Mouse (Mus musculus) frontal cortex, postnatal 36 days (tissue): ENCODE results near the gene Pygl.

ENCODE experiments used
- DNase-seq, 2 experiments: peaks; one replicate each; pipeline ENCODE4 v3.0.0; 2022; ENCODE audit warnings: low spot score in 2 of 2

Gene Pygl

DNA sequence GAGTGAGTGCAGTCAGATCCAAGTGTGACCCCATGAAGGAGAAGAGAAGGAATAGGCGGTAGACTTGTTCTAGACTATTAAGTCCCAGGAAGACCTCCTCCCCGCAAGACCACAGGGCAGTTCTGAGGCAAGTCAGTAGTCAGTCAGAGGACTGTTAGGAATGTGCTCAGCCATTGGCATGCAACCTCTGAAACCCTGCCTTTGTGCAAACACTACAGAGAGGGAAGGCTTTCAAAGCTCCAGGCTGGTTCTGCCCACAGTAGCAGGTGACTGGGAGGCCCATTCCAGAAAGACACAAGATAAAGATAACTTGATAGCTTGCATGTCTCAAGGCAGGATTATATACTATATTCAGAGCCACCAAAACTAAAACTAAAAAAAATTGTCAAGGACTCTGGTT, at the start of gene Pygl:
TSS of gene Pygl (minus strand) at position 195 of the 400 bp plus-strand sequence.
- DNase-seq: no peak

DNA sequence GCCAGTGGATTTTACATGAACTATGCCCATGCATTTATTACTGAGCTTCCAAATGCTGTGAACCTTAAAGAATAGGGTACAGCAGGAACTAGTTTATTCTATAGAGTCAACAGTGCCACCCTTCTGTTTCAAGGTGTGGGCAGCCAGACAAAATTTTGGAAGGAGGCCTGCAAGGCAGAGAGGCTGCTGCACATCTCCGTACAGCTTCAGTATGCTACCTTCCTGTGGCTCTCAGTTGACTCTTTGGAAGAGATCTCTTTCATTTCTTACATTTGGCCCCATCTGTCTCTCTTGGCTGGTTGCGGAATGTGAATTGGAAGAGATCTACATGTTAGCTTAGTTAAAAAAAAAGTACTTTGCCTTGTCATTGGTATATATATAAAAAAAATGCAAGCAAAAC, 49.6 kb upstream of the Pygl start:
- DNase-seq: no peak

DNA sequence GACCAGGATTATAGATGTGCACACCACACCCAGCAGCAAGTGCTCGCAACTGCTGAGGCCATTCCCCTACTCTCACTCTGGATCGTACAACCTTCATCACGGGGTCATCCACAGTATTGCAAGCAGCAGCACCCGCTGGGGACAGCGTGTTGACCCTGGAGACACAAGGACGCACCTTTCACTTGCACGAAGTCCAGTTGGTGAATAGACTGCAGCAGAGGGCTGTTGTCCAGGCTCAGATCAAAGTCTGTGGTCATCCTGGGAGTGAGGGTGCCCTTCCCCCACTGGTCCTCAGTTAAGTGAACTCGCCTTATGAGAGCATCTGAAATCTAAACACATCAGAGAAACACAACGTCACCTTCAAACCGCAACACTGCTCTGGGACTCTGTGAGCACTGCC, 49.1 kb upstream of the Pygl start:
- DNase-seq: no peak

DNA sequence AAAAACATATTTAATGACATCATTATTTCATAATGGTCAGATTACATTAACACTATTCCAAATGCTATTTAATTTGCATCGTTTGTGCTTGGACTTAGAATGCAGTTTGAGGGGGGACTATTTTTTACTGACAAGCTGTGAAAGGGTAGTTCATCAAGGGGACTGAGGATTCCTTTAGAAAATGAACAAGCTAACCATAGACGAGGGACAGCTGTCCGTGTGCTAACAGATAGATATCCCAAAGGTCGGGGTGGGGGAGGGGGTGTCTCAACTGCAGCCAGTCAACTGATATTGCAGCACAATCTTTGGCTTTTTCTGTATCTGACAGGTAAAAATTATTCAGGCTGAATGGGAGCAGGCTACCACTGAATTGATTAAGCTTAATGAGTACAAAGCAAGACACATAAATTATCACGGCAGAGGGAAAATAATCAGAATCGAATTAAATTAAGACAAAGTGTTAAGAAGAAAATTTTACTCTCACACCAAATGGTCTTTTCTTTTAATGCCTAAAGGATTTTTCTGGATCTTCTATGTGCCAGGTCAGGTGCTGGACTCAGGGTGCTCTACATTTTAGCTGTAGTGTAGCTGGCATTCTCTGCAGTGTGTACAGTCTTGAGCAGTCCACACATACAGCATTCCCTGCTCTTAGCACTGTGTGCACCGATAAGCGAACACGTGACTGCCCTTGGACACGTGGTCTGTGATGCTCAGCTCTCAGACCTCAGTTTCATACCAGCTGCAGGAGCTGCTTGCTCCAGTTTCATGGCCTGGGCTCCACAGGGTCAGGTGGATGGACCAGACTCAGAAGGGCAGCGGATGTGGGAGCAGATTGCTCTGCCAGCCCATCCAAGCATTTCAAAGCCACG, 46.0 kb upstream of the Pygl start:
- DNase-seq: no peak

DNA sequence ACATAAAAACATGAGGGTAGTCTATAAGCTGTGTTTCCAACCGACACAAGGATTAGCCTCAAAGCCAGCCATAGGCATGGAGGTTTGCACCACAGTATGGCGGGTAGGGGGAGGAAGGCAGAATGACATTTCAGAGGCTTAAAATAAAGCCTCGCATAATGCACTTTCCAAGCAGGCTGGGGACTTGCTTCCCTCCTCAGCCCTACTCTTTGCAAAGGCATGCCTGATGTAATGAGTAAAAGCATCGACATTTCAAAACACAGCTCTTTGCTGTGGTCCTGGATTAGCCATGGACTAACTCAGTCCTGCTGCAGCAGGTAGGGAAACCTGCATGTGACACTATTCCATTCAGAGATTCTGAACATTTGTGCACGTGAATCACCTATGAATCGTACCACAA, 38.4 kb upstream of the Pygl start:
- no peak for DNase-seq

DNA sequence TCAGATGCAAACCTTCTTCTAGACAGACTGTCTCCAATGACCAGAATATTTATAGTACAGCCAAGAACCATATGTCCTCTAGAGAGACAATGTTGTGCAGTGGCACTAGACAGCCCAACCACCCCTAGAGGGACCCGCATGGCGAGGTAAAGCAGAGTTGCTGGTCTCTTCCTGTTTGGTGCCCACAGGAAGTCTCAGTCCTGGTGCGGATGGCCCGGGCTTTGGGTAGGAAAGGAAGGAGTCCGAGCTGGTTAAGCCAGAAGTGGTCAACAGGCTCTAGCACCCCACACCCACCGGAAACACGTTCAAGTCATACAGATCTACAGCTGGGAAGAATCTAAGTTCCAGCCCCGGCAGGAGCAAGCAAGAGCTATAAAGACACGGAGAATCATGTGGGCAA, 36.0 kb upstream of the Pygl start:
- DNase-seq: no peak

DNA sequence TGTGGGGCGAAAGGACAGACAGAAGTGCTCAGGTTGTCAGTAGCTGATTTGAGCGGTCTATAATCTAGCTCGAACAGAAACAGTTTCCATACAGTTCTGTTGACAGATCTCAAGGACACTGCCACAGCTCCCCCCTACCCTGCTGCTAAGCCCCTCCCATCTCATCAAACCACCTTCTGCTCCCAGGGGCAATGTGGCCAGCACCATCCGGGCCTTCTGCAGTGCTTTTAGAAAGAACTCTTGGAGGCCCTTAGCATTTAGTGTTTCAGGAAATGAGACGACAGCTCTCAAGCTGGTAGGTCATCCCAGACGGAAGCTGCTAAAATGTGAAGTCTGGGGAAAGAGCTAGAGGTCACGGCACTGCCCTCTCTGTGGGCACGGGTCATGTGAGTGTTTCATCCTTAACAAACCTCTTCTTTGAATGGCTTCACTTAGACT, 35.2 kb upstream of the Pygl start:
- no peak for DNase-seq

DNA sequence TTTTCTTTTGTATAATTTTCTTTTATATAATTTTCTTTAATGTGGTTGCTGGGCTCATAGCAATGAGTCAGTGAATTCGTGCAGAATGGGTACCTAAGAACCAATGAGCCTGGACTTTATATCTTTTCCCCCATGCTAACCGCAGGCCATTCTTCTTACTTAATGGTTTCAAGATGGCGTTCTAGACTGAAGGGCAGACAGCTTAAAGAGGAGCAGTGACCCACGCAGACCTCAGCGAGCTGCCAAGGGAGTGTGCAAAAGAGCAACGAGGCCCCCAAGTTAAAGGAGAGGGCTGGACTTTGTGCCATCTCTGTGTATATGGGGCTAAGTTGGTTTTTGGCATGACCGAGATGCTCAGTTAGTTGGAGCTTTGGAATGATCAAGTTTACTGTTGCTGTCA, 32.4 kb upstream of the Pygl start:
- no peak for DNase-seq

DNA sequence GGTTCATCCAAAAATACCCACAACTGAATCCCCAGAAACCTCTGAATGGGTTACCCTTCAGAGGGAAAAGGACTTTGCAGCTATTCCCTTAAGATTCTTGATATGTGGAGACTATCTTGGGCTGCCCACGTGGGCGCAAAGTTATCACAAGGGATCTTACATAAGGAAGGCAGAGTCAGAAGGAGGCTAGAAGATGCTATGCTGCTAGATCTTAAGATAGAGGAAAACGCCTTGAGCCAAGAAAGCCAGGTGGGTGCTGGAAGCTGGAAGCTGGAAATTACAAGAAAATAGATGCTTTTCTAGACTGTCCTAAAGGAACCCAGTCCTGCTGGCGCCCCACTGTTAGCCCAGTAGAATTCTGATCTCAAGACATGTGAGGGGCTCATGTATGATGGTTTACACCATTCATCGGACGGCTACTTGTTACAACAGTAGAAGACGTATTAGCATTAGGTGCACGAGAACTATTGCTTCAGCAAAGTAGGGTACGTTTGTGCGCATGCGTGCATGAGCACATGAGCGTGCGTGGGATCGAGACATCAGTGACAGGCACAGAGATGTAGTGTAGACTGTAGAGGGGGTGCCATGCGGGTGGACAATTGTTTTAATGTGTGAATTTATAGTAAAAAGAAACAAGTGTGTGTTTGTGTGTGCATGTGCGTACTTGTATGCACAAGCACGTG, 31.1 kb upstream of the Pygl start:
- DNase-seq: peak; percentile 62 to 88

DNA sequence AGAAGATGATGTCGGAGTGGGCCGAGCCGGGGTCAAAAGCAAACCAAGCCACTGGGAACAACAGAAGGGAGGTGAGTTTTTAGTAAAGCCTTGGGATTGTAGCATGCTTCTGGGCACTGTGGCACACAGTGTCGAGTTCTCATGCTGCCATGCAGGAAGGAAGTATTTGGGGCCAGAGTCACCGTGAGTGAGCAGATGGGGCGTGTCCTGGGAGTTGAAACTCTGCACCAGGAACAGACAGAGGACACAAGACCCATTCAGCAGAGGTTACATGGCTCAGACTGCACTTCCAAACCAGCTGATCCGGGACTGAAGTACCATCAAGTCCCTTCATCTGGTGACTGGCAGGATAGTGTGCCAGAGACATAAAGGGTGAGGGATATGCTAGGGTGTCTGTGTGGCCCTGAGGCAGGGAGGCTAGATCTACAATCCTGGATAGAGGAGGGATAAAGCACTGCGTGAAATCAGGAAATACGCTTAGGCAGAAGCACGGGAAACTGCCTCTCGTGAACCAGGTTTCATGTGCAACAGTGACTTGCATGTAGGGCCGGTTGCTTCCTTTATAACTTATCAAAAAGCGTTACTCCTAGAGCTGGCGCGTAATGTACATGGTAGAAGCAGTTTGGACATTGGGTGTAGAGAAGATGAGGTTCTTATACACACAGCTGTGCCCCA, 20.1 kb upstream of the Pygl start:
- no peak for DNase-seq

DNA sequence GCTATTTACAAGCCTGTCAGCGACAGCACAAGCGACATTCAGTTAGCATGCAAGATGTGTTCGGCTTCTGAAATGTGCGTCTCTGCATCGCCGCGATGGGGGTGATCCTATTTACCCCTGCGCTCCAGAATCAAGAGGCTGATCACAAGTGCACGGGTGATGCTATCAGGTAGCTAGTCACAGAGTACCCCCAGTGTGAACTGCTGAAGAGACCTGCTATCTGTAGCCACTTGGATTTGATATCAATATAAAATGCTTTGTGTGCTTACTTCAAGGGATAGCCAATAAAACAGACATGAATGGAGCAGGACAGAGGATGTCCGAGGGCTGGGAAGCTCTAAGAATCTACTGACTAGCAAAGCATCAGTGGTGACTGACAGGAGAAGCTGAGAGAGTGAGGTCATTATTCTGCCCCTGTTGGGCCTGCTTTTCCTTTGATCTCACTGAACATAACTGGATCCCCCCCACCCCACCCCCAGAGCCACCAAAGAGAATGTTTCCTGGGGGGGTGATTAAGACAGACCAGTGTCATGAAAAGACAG, 18.4 kb upstream of the Pygl start:
- DNase-seq: no peak

DNA sequence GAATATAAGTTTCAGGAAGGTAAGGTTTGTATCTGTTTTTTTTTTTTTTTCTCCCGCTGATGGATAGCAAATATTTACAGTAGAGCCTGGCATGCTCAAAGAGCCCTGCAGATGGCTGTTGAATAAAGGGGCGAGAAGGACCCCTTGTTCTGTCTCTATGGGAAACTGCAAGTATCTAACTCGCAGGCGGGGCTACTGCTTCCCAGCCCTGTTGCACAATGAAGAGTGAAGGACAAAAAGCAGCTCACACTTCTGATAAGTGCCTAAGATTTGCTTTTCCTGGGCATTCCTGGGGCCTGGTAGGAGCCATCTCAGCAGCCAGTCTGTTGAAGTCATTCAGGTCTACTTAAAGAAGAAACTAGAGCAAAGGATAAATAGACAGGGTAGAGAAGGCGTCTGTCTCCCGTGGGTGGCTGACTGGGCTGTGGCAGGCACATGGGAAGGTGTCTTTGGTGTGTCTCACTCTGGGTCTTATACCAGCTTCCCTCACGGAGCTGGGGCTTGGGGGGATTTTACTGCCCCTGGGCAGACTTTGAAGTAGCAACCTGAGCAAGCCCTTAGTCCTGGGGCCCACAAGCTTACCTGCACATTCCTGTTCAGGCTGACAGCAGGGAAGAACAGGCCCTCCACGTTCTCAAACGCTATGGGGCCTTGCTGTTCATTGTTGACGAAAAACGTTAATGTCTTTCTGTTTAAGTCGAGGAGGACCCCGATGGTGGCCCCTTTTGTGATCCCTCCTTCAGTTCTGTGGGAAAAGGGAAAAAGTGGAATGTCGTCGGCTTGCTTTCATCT, 16.6 kb upstream of the Pygl start:
- DNase-seq: no peak

DNA sequence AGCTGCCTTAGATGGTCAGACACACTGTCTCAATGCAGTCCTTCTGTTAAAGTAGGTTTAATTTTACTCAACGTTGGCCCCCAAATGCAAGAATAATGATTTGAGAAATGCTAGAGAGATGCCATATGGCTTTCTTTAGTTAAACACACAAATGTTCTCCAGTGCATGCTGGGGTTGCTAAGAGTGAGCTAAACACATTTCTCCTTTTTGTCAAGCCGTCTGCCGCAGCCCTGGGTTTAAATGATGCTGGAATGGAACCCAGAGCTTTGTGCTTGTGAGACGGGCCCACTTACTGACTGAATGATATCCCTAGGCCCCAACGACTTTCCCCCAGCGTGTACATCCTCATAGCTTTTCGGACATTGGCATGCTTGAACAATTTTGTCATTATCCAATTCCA, 11.3 kb upstream of the Pygl start:
- DNase-seq: peak in 1 of 2 experiments; percentile 56

DNA sequence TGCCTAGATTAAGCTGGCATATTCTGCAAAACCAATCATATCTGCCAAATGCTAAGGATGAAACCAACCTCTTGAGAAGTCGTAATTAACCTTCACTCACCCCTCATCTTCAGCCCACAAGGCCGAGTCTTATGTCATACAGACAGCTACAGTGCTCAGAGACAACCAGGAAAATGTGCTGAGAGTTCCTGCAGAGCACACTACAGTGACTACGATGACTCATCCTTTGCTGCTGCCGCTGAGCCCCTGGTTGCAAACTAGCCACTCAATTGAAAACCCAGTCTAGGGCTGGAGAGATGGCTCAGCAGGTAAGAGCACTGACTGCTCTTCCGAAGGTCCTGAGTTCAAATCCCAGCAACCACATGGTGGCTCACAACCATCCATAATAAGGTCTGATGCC, 8.5 kb upstream of the Pygl start:
- DNase-seq: no peak

DNA sequence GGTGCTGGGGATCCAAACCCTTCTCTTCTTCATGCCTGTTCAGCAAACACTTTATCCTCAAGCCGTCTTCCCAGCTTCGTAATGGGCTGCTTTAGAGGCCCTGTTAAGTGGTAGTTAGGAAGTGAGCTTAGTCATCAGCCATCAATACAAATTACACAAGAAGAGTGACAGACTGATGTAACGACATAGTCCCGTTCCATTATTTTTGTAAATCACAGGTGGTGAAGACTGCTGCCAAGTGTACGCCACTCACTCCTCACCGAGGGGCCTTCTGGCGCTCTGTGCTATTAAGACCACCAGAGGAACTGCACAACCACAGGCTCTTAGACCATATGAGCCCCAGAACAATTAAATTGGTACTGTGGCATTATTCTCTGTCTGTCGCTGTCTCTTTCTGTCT, 7.3 kb upstream of the Pygl start:
- no peak for DNase-seq

DNA sequence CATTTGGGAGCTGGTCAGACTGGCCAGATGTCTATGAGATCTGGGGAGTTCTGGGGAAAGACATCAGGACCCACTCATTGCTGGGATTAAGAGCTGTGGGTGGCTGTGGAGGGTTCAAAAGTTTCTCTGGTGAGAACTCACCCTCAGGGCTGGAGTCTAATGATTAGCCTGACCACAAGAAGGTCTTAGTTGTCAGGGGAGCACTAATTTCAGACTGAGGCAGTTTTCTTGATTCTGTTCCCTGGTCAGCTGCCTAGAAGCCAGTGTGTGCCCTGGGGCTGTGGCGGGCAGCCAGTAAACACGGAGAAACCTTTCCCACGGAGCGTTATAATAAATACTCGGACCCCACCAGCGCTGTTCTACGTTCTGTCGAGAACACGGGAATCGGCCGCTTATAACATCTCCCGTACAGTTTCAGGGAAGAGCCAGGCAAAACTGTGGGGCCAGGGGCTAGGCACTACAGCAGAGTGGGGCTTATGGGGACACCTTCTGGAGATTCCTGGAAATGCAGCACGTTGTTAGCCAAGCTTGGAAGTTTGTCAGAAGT, 3.7 kb upstream of the Pygl start:
- peak in 1 of 2 experiments; percentile 72 for DNase-seq

DNA sequence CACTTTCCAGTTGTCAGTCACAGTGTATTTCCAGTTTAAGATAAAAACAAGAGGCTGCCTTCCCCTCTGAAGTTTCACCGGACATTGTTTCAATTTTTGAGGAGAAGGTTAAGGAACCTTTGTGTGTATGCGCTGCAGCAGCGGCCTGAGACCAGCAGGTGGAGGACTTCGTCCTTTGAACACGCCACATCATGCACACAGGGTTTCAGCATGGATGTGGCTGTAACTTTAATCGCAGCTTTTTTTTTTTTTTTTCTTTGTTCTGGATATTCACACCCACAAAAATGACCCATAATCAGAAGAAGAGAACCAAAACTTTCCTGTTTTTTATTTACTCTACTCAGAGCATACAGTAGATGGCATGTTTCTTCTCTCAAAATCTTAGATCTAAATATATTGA, 3.1 kb upstream of the Pygl start:
- no peak for DNase-seq

DNA sequence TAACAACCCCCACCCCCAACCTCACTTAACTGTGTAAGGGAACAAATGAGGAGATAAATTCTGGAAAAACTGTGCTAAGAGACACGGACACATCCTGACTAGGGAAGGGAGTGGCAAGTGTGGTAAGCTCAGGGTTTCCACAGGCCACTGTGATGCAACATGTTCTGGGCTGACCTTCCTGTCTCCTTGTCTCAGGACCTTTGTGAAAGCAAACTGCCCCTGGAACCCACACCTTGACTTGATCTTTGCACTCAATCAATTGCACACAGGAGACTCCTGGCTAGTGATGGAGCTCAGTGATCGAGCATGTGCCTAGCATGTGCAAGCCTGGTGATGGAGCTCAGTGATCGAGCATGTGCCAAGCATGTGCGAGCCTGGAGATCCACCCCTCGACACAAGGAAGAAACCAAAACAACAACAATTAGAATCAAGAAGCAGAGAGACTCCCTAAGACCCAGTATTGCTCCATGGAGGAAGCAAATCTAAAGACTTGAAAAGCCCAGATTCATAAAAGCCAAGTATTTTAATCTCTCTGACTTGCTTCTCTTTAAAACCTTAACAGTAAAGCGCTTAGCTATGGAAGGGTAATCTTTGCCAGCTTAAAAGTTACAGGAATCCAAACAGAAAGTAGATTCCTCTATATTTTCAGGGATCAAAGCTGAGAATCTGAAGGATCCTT, 2.5 kb upstream of the Pygl start:
- DNase-seq: no peak

DNA sequence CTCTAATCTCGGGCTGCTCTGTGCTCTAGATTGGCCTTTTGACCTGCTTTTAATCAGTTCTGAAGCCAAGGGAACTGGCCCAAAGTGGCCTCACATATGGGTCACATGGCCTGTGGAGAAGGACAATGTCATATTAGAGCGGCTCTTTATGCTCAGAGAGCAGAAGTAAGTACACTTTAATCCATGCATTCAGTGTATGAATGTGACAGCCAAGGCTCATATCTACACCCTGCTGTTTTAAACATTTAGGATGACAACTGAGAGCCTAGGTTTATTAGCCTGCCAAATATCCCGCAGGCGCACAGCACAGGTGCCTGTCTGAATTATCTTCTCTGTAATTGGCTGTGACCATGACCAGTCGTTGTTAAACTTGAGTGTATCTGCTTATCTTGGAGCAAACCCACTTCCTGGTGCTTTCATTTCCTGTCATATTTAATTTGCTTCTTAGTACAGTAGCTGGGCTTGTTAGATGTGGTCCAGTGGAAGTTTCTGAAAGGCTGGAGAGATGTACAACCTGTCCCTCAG, 794 bp upstream of the Pygl start:
- no peak for DNase-seq

DNA sequence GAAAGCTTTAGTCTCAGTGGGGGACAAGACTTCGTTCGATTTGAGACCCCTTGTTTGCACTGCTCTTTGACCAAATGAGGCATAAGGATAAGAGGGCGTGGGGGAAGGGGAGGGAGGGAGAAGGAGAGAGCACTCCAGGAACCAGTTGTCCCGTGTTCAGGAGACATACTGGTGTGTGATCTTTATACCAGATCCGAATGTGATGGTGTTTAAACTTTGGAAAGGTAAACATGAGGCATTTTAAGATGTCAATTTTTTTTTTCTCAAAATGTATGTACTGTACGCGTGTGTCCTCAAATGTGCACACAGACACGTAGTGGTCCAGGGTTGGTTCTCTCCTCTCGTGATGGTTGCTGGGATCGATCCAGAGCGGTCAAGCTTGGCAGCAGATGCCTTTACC, 3.1 kb downstream of the Pygl start:
- no peak for DNase-seq
